ENCODE assay signal across 22 mouse cellular contexts in the genomic region with DNA sequence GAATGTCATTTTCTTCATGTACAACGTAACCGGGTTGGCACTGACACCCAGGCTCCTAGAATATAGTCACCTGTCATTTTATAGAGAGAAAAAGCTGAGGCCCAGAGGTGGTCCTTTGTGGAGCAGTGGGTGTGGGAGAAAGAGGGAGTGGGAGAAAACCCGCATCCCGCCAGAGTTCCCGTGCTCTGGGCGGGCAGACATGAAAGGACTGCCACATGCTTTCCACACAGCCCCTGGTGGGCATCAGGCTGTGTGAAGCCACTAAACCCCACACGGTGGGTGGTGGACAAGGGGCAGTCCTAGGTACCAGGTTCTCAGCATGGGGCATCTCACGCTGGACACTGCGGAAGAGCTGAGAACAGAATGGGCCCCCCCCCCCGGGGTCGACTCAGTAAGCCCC. TPM values are rescaled to one million over a fixed set of nuclear protein-coding genes. Genes with fewer than 3 reads are reported as not detected.
DNase-seq lines count a peak whose midpoint lies in the region; ATAC-seq and TF ChIP-seq lines count a peak whose summit lies in the region.
"Had no signal": no experiment of that assay in that cellular context is flagged by ENCODE, and none has a peak within 500 bp of the region (broad histone marks: within the 10 kb centered on the region; RNA-seq: fewer than 3 reads in every experiment).

No protein-coding gene starts in this region.

- DNase-seq in cerebellum, adult 9-11 months = peak; percentile 65
- no peak for DNase-seq in cerebellum, adult 8-10 months
- no peak for DNase-seq in midbrain, embryonic 10.5 days (ENCODE audit: low spot score)
- no peak for DNase-seq in midbrain, embryonic 11.5 days (ENCODE audit: low spot score, missing footprints)
- no peak for DNase-seq in gastrocnemius, postnatal 4 days (ENCODE audit: low spot score in 2 of 2)
- DNase-seq in spleen, postnatal 36 days (ENCODE audit: low spot score in 2 of 2) = no peak
- DNase-seq: adrenal gland, adult 2 months; heart, postnatal 36 days; kidney, postnatal 14 days; liver; lung, adult 18-20 months; thymus, postnatal 25 days had no signal

- no peak overlapping the region for H3K4me3 ChIP-seq in midbrain, embryonic 10.5 days
- H3K4me3 ChIP-seq in midbrain, embryonic 11.5 days (ENCODE audit: low read depth, low read length) = no peak overlapping the region
- no peak overlapping the region for H3K4me3 ChIP-seq in hindbrain, embryonic 15.5 days
- H3K4me3 ChIP-seq in olfactory bulb, adult 2 months (ENCODE audit: insufficient read depth, low read depth, low read length) = no peak overlapping the region
- H3K4me3 ChIP-seq: embryonic facial prominence, embryonic 12.5 days; heart, embryonic 12.5 days had no signal

- no peaks in the 10 kb centered on the region for H3K9me3 ChIP-seq in midbrain, embryonic 10.5 days (replicated peaks)
- no peaks in the 10 kb centered on the region for H3K9me3 ChIP-seq in midbrain, embryonic 11.5 days (ENCODE audit: control insufficient read depth, low read length)
- no peaks in the 10 kb centered on the region for H3K9me3 ChIP-seq in hindbrain, embryonic 15.5 days
- H3K9me3 ChIP-seq: embryonic facial prominence, embryonic 12.5 days; heart, embryonic 12.5 days had no signal

- 0 out of 2 replicates have a peak overlapping the region, but pooled peaks have one; percentile 13 for H3K27ac ChIP-seq in midbrain, embryonic 10.5 days (replicated peaks)
- H3K27ac ChIP-seq in midbrain, embryonic 11.5 days (ENCODE audit: low read depth, low read length) = no peak overlapping the region
- H3K27ac ChIP-seq in hindbrain, embryonic 15.5 days (replicated peaks) = peak overlapping the region; percentile 46; the same call in 1 of the 2 replicates
- peak overlapping the region; percentile 93 for H3K27ac ChIP-seq in olfactory bulb, adult 2 months (ENCODE audit: insufficient read depth, low read depth, low read length)
- H3K27ac ChIP-seq: embryonic facial prominence, embryonic 12.5 days had no signal

- no peak overlapping the region for H3K9ac ChIP-seq in midbrain, embryonic 11.5 days (ENCODE audit: low read length)
- no peak overlapping the region for H3K9ac ChIP-seq in hindbrain, embryonic 15.5 days
- H3K9ac ChIP-seq: embryonic facial prominence, embryonic 12.5 days; heart, embryonic 12.5 days had no signal

- TF ChIP-seq CTCF in olfactory bulb, adult 2 months (IDR thresholded peaks at IDR 0.05; ENCODE audit: insufficient read depth, low read depth, low read length) = no peak

- 91% methylated on average over 11 of the region's 11 CpGs for WGBS in midbrain, embryonic 10.5 days
- WGBS in midbrain, embryonic 11.5 days = 86% methylated on average over 11 of the region's 11 CpGs
- 80% methylated on average over 11 of the region's 11 CpGs for WGBS in hindbrain, embryonic 15.5 days
- 67% methylated on average over 11 of the region's 11 CpGs for WGBS in olfactory bulb, adult 2 months

- H3K27me3 ChIP-seq in midbrain, embryonic 10.5 days (ENCODE audit: low read depth, poor library complexity, severe bottlenecking) = no peaks in the 10 kb centered on the region
- H3K27me3 ChIP-seq in midbrain, embryonic 11.5 days (ENCODE audit: control insufficient read depth, insufficient read depth, low read length) = no peaks in the 10 kb centered on the region
- no peaks in the 10 kb centered on the region for H3K27me3 ChIP-seq in hindbrain, embryonic 15.5 days
- H3K27me3 ChIP-seq: CH12.LX; heart, embryonic 12.5 days had no signal

- TF ChIP-seq POLR2A in olfactory bulb, adult 2 months (IDR thresholded peaks at IDR 0.05; ENCODE audit: insufficient read depth, low read depth, low read length) = no peak

- H3K4me2 ChIP-seq in midbrain, embryonic 11.5 days = no peak overlapping the region
- H3K4me2 ChIP-seq in hindbrain, embryonic 15.5 days = no peak overlapping the region
- H3K4me2 ChIP-seq: embryonic facial prominence, embryonic 12.5 days; heart, embryonic 12.5 days had no signal

- no peak for ATAC-seq in midbrain, embryonic 11.5 days (ENCODE audit: low FRiP score)
- ATAC-seq in hindbrain, embryonic 15.5 days (ENCODE audit: low FRiP score, low read depth) = no peak
- ATAC-seq: intestine, postnatal 0 days had no signal

- H3K4me1 ChIP-seq in midbrain, embryonic 10.5 days = peaks cover 20% of the 10 kb centered on the region
- no peaks in the 10 kb centered on the region for H3K4me1 ChIP-seq in midbrain, embryonic 11.5 days (ENCODE audit: control insufficient read depth, insufficient read depth, low read length)
- H3K4me1 ChIP-seq in hindbrain, embryonic 15.5 days (replicated peaks) = peaks cover 21% of the 10 kb centered on the region
- H3K4me1 ChIP-seq in olfactory bulb, adult 2 months (ENCODE audit: control insufficient read depth, insufficient read depth, low read length) = peaks cover 51% of the 10 kb centered on the region

- no peaks in the 10 kb centered on the region for H3K36me3 ChIP-seq in midbrain, embryonic 10.5 days
- no peaks in the 10 kb centered on the region for H3K36me3 ChIP-seq in midbrain, embryonic 11.5 days (ENCODE audit: control insufficient read depth, insufficient read depth, low read length)
- H3K36me3 ChIP-seq in hindbrain, embryonic 15.5 days = no peaks in the 10 kb centered on the region
- H3K36me3 ChIP-seq: embryonic facial prominence, embryonic 12.5 days; heart, embryonic 12.5 days had no signal

RNA-seq across cellular contexts. Expression of gene Smndc1, which starts 40.6 kb away (rescaled TPM):
- 44.4 and 45.0 TPM in 2 replicates for polyA plus RNA-seq in midbrain, embryonic 10.5 days (2016; fragmentation: Nextera tagmentation; extraction: Ambion mirVana)
- 61.2 and 65.5 TPM in 2 replicates for polyA plus RNA-seq in midbrain, embryonic 11.5 days (2014; fragmentation: Nextera tagmentation; extraction: Ambion mirVana)
- 28.3 and 31.6 TPM in 2 replicates for polyA plus RNA-seq in hindbrain, embryonic 15.5 days (2015; fragmentation: Nextera tagmentation; extraction: Ambion mirVana)
- polyA plus RNA-seq in olfactory bulb, adult 2 months (2012; ENCODE audit: insufficient read depth, insufficient read length, low replicate concordance, missing spikeins) = not detected in 2 replicates
- total RNA-seq in gastrocnemius, postnatal 4 days (2021) = 10 to 100 TPM; 36.6 to 42.4 TPM

RNA-seq across cellular contexts. Expression of gene Gm10197, which starts 59.4 kb away (rescaled TPM):
- 2.1 and 4.3 TPM in 2 replicates for polyA plus RNA-seq in midbrain, embryonic 10.5 days (2016; fragmentation: Nextera tagmentation; extraction: Ambion mirVana)
- not detected in 2 replicates for polyA plus RNA-seq in midbrain, embryonic 11.5 days (2014; fragmentation: Nextera tagmentation; extraction: Ambion mirVana)
- polyA plus RNA-seq in hindbrain, embryonic 15.5 days (2015; fragmentation: Nextera tagmentation; extraction: Ambion mirVana) = not detected in 2 replicates
- not detected in 2 replicates for polyA plus RNA-seq in olfactory bulb, adult 2 months (2012; ENCODE audit: insufficient read depth, insufficient read length, low replicate concordance, missing spikeins)
- not detected for total RNA-seq in gastrocnemius, postnatal 4 days (2021)
- total RNA-seq: adrenal gland, adult 2 months; heart, postnatal 36 days; left cerebral cortex, postnatal 14 days; megakaryocyte-erythroid progenitor cell, adult 5-6 weeks had no signal
- polyA plus RNA-seq: adrenal gland, adult 2 months; cortical plate, adult 2 months; embryonic facial prominence, embryonic 12.5 days; gonadal fat pad, adult 2 months; heart, embryonic 12.5 days; intestine, postnatal 0 days had no signal

Comparison
In these comparisons a context has a peak if more than half of its experiments do, and no peak if none do; other contexts are left out.
1. RNA of gene Smndc1, which starts 40.6 kb away (polyA plus RNA-seq): 61.2 to 65.5 TPM in midbrain, embryonic 11.5 days, 44.4 to 45.0 TPM in midbrain, embryonic 10.5 days and 28.3 to 31.6 TPM in hindbrain, embryonic 15.5 days; not detected in olfactory bulb, adult 2 months; every median in the first group is over 10 times any median in the second.